Mouse (Mus musculus): ENCODE measurements at regions not wholly inside any gene's neighbourhood (a gene's known extent, or its start where the extent isn't known, plus 50 kb on each side); places are given as distances from the start of the nearest gene placed in this dataset.

DNA sequence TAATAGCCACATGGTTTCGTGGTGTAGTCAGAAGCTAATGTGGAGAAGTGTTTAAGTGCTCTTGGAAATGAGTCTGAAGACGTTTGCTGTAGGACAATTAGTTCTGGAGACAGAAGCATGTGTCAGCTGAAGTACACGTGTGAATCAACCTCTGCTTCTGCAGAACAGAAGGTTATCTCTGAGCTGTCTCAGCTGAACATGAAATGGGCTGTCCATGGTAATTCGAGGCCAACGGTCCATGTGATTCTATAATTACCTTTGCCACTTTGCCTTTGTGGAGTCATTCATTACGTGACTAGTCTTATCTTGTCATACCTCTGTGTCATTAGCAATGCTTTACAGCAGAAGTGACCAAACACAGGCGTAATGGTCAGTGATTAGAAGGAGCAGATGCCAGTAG, 295.6 kb upstream of the Veph1 start:
- H3K27ac ChIP-seq: no peak overlapping the region
- no peaks in the 10 kb centered on the region for H3K9me3 ChIP-seq
- no peak for ATAC-seq
- 23% methylated on average over 7 of the region's 7 CpGs for WGBS
- no peak overlapping the region for H3K9ac ChIP-seq
- no peaks in the 10 kb centered on the region for H3K27me3 ChIP-seq (replicated peaks)
- H3K4me3 ChIP-seq (replicated peaks): no peak overlapping the region
- no peaks in the 10 kb centered on the region for H3K4me1 ChIP-seq (replicated peaks)
- H3K36me3 ChIP-seq: no peaks in the 10 kb centered on the region
- H3K4me2 ChIP-seq (replicated peaks): no peak overlapping the region

DNA sequence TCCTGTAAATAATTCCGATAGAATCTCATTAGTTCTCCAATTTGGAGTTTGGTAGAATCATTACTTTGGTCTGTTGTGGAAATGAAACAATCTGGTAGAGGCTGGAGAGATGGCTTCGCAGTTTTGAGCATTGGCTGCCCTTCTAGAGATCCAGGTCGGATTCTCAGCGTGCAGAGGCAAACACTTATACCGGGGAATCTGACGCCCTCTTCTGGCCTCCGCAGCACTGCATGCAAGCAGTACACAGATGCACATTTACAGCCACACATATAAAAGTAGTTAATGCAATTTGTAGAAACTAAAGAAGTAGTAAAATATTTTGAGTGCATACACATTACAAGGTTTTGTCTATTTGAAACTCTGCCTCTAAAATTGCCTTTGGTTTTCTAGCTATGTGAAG, 294.1 kb upstream of the Veph1 start:
- no peak overlapping the region for H3K9ac ChIP-seq
- no peak overlapping the region for H3K4me3 ChIP-seq (replicated peaks)
- H3K4me2 ChIP-seq (replicated peaks): no peak overlapping the region
- H3K27me3 ChIP-seq (replicated peaks): no peaks in the 10 kb centered on the region
- ATAC-seq: no peak
- 56% methylated on average over 7 of the region's 7 CpGs for WGBS
- no peaks in the 10 kb centered on the region for H3K4me1 ChIP-seq (replicated peaks)
- no peaks in the 10 kb centered on the region for H3K36me3 ChIP-seq
- H3K9me3 ChIP-seq: no peaks in the 10 kb centered on the region
- H3K27ac ChIP-seq: no peak overlapping the region

DNA sequence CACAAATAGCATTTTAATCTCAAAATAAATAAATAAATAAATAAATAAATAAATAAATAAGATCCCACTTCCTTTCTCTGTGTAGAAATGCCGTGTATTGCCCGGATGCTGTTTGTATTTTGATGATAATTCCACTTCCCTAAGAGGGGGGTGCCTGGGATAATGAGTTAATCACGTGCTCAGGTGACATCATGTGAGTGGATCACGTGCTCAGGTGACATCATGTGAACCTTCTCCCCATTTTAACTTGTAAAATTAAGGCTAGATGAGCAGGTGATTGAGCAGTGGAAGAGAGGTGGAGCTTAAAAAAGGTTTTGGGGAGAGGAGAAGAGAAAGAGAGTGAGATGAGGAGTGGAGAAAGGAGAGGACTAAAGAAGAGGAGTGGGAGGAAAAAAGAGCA, 292.8 kb upstream of the Veph1 start:
- Histone ChIP-seq H3K27ac (no peak overlapping the region), H3K9ac (no peak overlapping the region), H3K9me3 (no peaks in the 10 kb centered on the region), H3K4me1 (replicated peaks) (no peaks in the 10 kb centered on the region), H3K36me3 (no peaks in the 10 kb centered on the region), H3K4me3 (replicated peaks) (no peak overlapping the region), H3K4me2 (replicated peaks) (no peak overlapping the region), H3K27me3 (replicated peaks) (no peaks in the 10 kb centered on the region)
- ATAC-seq: no peak
- 88% methylated on average over 4 of the region's 4 CpGs for WGBS

DNA sequence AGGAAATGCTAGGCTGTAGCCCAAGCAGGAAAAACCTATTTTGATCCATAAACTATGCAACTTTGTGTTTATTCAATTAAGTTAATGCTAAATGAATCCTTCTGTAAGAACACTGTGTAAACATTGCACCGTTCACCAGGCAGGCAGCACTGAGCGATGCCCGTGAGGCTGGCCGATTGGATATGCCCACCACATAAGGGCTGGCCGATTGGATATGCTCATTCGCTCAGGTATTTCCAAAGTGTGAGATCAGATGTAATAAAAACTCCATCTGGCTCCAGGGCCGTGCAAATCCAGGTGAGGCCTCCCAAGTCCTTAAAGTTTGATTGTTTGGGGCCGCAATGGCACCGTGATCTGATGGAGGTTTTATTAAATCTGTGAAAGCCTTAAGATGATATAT, 288.2 kb upstream of the Veph1 start:
- H3K4me1 ChIP-seq (replicated peaks): no peaks in the 10 kb centered on the region
- no peak for ATAC-seq
- H3K27ac ChIP-seq: no peak overlapping the region
- no peaks in the 10 kb centered on the region for H3K27me3 ChIP-seq (replicated peaks)
- H3K36me3 ChIP-seq: no peaks in the 10 kb centered on the region
- WGBS: 90% methylated on average over 9 of the region's 9 CpGs
- no peaks in the 10 kb centered on the region for H3K9me3 ChIP-seq
- H3K9ac ChIP-seq: no peak overlapping the region
- H3K4me2 ChIP-seq (replicated peaks): no peak overlapping the region
- no peak overlapping the region for H3K4me3 ChIP-seq (replicated peaks)

DNA sequence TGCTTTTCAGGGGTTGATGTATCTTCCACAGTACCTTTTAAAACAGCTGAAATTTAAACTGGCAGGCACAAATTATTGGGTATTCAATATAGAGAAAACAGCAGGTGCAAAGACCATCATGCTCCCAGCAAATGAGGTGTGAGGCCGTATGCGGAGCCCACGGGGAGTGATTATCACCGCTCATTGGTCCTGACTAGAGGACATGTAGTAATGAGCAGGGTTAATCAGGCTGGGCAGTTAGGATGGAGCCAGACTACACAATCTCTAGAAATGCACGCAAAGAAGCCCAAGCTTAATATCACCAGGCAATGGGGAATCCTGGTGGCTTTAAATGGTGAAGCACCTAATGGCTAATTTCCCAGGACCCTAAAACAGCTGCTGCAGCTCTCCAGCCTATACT, 287.5 kb upstream of the Veph1 start:
- ATAC-seq: no peak
- Histone ChIP-seq H3K4me3 (replicated peaks) (no peak overlapping the region), H3K27me3 (replicated peaks) (no peaks in the 10 kb centered on the region), H3K4me1 (replicated peaks) (no peaks in the 10 kb centered on the region), H3K36me3 (no peaks in the 10 kb centered on the region), H3K9me3 (no peaks in the 10 kb centered on the region), H3K27ac (no peak overlapping the region), H3K9ac (no peak overlapping the region), H3K4me2 (replicated peaks) (no peak overlapping the region)
- WGBS: 86% methylated on average over 5 of the region's 5 CpGs

DNA sequence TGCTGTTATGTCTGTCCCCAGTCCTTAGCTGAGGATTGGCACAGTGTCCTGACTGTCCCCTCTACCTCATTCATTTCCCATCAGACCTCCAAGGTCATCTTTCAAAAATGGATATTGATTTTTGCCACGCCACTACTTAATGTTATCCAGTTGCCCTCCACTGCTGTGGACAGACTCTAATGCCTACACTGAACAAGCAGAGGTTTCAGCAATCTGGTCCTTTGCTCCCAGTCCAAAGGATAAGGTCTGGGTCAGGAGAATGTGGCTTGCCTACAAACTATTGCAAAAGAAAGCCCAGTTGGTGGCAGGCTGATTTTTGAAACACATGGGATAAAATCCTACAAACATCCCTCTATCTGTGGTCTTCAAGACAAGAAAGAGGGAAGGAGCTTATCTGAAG, 280.0 kb upstream of the Veph1 start:
- Histone ChIP-seq H3K36me3 (no peaks in the 10 kb centered on the region), H3K9me3 (no peaks in the 10 kb centered on the region), H3K27me3 (replicated peaks) (no peaks in the 10 kb centered on the region), H3K27ac (no peak overlapping the region), H3K4me2 (replicated peaks) (no peak overlapping the region), H3K4me1 (replicated peaks) (no peaks in the 10 kb centered on the region), H3K4me3 (replicated peaks) (no peak overlapping the region), H3K9ac (no peak overlapping the region)
- no peak for ATAC-seq
- WGBS: 74% methylated on average over 1 of the region's 1 CpGs

DNA sequence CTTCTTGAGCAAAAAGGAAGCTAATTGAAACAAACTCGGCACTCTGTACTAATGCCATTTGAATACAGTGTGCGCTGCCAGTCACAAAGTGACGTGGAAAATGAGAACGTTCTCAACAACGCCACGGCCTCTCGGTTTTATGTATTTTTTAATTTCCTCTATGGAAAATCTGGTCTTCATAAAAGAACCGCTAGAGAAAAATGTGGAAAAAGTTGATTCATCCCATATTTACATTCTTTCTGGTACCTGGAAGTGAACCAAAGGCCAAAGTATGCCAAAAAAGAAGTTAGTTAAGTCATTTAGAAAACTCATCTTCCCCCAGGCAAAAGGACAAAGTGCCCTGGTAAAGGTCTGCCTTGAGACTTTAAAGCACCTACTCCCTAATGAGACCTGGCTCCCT, 277.7 kb upstream of the Veph1 start:
- no peaks in the 10 kb centered on the region for H3K27me3 ChIP-seq (replicated peaks)
- no peaks in the 10 kb centered on the region for H3K4me1 ChIP-seq (replicated peaks)
- no peaks in the 10 kb centered on the region for H3K36me3 ChIP-seq
- H3K9ac ChIP-seq: no peak overlapping the region
- no peak for ATAC-seq
- WGBS: 81% methylated on average over 8 of the region's 8 CpGs
- H3K4me2 ChIP-seq (replicated peaks): no peak overlapping the region
- no peaks in the 10 kb centered on the region for H3K9me3 ChIP-seq
- H3K27ac ChIP-seq: no peak overlapping the region
- no peak overlapping the region for H3K4me3 ChIP-seq (replicated peaks)

DNA sequence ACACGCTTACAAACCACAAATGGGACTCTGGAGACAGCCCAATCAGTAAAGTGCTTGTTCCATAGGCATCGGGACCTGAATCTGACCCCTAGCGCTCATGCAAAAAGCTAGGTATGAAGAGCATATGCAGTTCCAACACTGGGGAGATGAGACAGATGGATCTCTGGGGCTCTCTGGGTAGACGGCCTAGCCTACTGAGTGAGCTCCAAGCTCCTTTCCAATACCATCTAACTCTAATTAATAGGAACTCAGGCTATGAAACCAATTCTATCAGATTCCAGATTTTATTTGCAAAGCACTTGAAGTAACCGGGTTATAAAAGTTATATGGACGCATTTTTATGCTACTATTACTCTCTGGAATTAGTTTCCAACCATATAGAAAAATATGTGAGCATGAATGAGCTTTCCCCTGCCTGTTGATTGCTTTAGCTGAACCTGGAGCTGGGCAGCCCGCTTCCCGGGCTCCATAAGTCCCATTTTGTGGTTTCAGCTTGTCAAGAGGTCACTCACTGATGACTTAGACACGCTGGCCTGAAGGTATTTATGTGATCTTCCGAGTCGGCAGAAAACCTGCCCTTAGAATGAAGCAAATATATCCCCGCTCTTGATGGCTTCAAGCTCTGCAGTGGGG, 276.4 kb upstream of the Veph1 start:
- no peaks in the 10 kb centered on the region for H3K9me3 ChIP-seq
- H3K27ac ChIP-seq: no peak overlapping the region
- no peak for ATAC-seq
- H3K9ac ChIP-seq: no peak overlapping the region
- H3K27me3 ChIP-seq (replicated peaks): no peaks in the 10 kb centered on the region
- 85% methylated on average over 12 of the region's 12 CpGs for WGBS
- no peak overlapping the region for H3K4me2 ChIP-seq (replicated peaks)
- no peaks in the 10 kb centered on the region for H3K4me1 ChIP-seq (replicated peaks)
- H3K4me3 ChIP-seq (replicated peaks): no peak overlapping the region
- no peaks in the 10 kb centered on the region for H3K36me3 ChIP-seq

DNA sequence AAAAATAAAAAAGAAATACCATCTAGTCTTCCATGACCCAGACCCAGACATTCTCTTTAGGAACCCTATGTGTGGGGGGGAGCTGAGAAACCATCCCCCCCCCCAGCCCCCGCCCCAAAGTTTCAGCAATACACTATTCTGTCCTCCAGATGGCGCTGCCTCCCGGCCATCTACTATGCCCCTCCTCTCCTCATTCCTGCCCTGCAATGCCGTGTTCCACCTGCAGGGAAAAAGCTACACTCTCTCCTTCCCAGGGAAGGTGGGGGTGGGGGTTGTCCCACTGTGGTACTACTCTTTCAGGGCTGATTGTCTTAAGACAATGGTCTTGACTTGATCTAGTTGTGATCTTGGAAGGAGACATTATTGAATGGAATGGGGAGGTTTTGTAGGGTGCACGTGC, 273.7 kb upstream of the Veph1 start:
- 80% methylated on average over 5 of the region's 5 CpGs for whole genome bisulfite sequencing

DNA sequence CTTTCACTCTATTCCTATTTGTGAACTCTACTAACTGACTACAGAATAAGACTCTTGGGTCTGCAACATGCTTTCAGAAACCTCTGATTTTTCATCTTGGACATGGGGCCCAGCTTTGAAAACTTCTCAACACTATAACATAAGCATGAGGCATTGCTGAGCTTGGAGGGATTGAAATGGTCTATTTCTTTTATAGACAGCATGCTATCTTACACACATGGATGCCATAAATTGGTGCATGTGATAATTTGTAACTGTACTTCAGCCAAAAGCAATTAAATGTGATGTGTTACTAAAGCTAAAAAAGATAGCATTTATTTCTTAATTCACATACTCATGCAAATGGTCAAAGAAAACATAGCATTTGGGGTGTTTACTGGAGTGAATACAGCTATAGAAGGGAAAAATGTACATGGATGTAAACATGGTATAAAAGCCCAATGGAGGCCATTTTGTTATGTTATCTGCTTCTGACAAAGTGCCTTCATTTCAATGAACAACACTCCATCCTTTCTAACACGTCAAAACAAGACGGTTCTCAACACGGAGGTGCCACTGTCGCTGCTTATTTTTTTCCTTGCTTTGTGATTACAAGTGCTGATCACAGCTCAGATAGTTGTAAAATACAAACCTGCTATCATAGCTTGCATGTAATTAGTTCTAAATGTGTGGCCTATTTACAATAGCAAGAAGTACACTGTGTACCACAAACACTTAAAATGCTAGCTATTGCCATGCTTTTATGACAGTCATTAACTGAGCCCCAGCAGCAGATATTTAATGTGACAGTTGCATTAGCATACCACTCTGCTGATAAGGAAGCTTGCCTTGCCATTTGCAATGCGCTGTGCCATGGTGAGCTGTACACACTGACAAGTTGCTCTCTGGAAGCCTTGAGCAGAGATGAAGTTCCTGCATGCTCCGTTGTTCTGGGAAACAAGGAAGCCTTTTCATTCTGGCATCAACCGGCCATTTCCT, 267.9 kb upstream of the Veph1 start:
- 59% methylated on average over 7 of the region's 7 CpGs for WGBS
- Histone ChIP-seq H3K36me3 (no peaks in the 10 kb centered on the region), H3K27me3 (replicated peaks) (no peaks in the 10 kb centered on the region), H3K27ac (no peak overlapping the region), H3K9me3 (no peaks in the 10 kb centered on the region), H3K9ac (no peak overlapping the region), H3K4me3 (replicated peaks) (no peak overlapping the region), H3K4me2 (replicated peaks) (no peak overlapping the region), H3K4me1 (replicated peaks) (no peaks in the 10 kb centered on the region)
- ATAC-seq: no peak

More for the DNA sequence above, 273.7 kb upstream of the Veph1 start:
- Histone ChIP-seq H3K36me3 (no peaks in the 10 kb centered on the region), H3K4me3 (replicated peaks) (no peak overlapping the region), H3K4me1 (replicated peaks) (no peaks in the 10 kb centered on the region), H3K9ac (no peak overlapping the region), H3K9me3 (no peaks in the 10 kb centered on the region), H3K4me2 (replicated peaks) (no peak overlapping the region), H3K27me3 (replicated peaks) (no peaks in the 10 kb centered on the region), H3K27ac (no peak overlapping the region)
- ATAC-seq: no peak

DNA sequence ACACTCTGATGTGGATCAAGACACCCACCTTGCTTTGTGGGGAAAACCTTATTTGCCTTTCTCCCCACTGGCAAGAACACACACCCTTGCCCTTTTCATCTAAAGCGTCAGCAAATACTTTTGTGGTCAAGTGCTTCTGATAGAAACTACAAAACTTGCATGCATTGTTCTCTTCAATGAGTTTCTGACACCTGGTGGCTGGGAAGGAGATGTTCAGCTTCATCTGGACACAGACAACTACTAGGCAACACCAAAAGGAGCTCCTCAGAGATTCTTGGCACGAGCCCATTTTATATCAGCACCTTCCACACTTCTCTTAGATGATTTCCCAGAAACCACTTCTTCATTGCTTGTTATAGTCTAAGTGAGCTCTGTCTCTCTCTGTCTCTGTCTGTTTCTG, 266.7 kb upstream of the Veph1 start:
- Histone ChIP-seq H3K36me3 (no peaks in the 10 kb centered on the region), H3K27me3 (replicated peaks) (no peaks in the 10 kb centered on the region), H3K27ac (no peak overlapping the region), H3K4me3 (replicated peaks) (no peak overlapping the region), H3K9me3 (no peaks in the 10 kb centered on the region), H3K9ac (no peak overlapping the region), H3K4me2 (replicated peaks) (no peak overlapping the region), H3K4me1 (replicated peaks) (no peaks in the 10 kb centered on the region)
- no peak for ATAC-seq
- WGBS: 78% methylated on average over 2 of the region's 2 CpGs

DNA sequence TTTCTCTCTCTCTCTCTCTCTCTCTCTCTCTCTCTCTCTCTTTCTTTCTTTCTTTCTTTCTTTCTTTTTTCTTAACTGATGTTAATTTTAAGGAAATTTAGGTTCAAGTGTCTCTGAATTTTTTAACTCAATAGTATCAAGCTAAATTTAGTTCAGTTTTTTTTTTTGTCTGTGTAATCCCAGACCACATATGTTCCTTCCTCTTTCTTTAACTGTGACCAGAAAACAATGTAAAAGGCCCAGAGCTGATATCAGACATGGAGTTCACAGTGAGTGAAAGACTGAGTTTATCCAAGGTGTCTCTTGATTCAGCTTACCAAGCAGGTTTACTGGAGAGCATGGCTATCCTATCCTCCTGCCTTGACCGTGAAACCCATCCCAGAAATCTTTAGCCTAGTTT, 258.9 kb upstream of the Veph1 start:
- Histone ChIP-seq H3K27ac (no peak overlapping the region), H3K36me3 (no peaks in the 10 kb centered on the region), H3K4me3 (replicated peaks) (no peak overlapping the region), H3K9me3 (no peaks in the 10 kb centered on the region), H3K9ac (no peak overlapping the region), H3K4me2 (replicated peaks) (no peak overlapping the region), H3K27me3 (replicated peaks) (no peaks in the 10 kb centered on the region), H3K4me1 (replicated peaks) (no peaks in the 10 kb centered on the region)
- WGBS: 88% methylated on average over 1 of the region's 1 CpGs
- ATAC-seq: no peak

DNA sequence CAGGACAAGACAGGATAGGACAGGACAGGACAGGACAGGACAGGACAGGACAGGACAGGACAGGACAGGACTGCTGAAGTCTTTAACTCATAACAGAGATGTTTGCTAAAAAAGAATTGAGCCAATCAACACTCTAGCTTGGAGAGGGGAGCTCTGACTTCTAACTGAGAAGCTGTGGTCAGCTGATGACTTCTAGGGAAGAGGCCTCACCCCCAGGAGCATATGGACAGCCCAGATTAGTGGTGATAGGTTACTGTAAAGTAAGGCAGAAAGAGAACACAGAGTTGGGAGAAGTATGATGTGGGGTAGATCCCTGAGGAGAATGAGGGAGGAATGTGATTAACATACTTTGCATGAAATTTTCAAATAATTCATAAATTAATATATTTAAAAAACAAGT, 254.3 kb upstream of the Veph1 start:
- H3K4me1 ChIP-seq (replicated peaks): no peaks in the 10 kb centered on the region
- no peak overlapping the region for H3K4me2 ChIP-seq (replicated peaks)
- H3K4me3 ChIP-seq (replicated peaks): no peak overlapping the region
- no peak overlapping the region for H3K27ac ChIP-seq
- no peaks in the 10 kb centered on the region for H3K27me3 ChIP-seq (replicated peaks)
- H3K9ac ChIP-seq: no peak overlapping the region
- H3K9me3 ChIP-seq: no peaks in the 10 kb centered on the region
- no peaks in the 10 kb centered on the region for H3K36me3 ChIP-seq
- no peak for ATAC-seq
